Mouse (Mus musculus): ENCODE measurements around the gene Gm6176. TPM values are rescaled to one million over a fixed set of nuclear protein-coding genes. Genes with fewer than 3 reads are reported as not detected.
"Not testable (repeated sequence)": the region's sequence is repeated elsewhere in the genome, so short reads cannot be mapped to it uniquely, and the experiment has no call there.

The Gm6176 gene
- total RNA-seq (2014; fragmentation: Nextera tagmentation) (not detected in 2 replicates), total RNA-seq (2017) (not detected in 2 replicates)

DNA sequence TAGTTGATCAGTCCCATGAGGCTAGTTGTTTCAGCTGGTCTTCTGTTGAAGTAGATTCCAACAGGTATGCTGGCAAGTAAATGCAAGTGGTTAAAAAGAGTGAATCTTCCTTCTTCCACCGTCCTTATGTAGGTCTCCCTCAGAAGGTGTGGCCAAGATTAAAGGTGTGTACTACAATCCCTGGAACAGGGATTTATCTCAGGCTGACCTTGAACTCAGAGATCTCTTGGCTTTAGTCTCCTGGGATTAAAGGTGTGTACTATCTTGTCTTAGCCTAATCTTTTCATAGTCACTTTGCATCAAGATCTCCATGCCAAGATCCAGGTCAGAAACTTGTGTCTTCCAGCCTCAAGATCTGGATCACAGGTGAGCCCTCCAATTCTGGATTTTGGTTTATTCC lies at the start of gene Gm6176:
Gene Gm6176, minus strand, starts transcription at position 101 of the 400 bp plus-strand sequence.
- not testable (repeated sequence) for ATAC-seq (replicated peaks; ENCODE audit: low FRiP score, low TSS enrichment, poor library complexity, severe bottlenecking)

DNA sequence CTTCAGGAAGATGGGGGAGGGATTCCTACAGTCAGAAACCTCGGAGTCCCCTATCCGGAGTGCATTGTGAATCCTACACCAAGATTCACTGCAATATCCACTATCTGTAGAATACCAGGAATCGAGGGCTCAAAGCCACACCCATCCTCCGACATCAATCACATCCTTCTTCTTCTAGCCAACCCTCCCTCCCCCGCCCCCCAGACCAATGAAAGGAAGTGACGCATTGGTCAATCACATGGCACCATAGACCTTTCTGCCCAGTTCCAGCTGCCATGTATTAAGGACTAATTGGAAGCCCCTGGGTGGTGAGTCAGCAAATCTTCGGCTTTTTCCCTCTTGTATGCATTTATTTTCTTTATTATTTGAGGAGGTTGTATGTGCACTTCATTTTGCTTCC lies 12.7 kb upstream of the Gm6176 start, which contains the start of gene Vmn1r139:
Gene Vmn1r139, plus strand, starts transcription at position 301 of the 400 bp plus-strand sequence.
- ATAC-seq (replicated peaks; ENCODE audit: low FRiP score, low TSS enrichment, poor library complexity, severe bottlenecking), result not testable (repeated sequence)

GRCm38 (mm10) chr7:22028797-22029196 lies 27.3 kb downstream of the Gm6176 start, which contains the start of gene Vmn1r138:
Gene Vmn1r138, minus strand, starts transcription at chr7:22028897.
- ATAC-seq (replicated peaks; ENCODE audit: low FRiP score, low TSS enrichment, poor library complexity, severe bottlenecking), result not testable (repeated sequence)

Other genes starting within 250 kb of the Gm6176 start
- gene Vmn1r135, start 224.0 kb downstream of the Gm6176 start, total RNA-seq (2014; fragmentation: Nextera tagmentation), result not detected in 2 replicates
- gene Vmn1r135, start 224.0 kb downstream of the Gm6176 start, total RNA-seq (2017), result not detected in 2 replicates
- not detected in 2 replicates for gene Gm5725, start 212.0 kb downstream of the Gm6176 start, total RNA-seq (2014; fragmentation: Nextera tagmentation)
- gene Gm5725, start 212.0 kb downstream of the Gm6176 start, total RNA-seq (2017), result not detected in 2 replicates
- not detected in 2 replicates for gene Gm5891, start 135.0 kb downstream of the Gm6176 start, total RNA-seq (2014; fragmentation: Nextera tagmentation)
- gene Gm5891, start 135.0 kb downstream of the Gm6176 start, total RNA-seq (2017), result not detected in 2 replicates
- not detected in 2 replicates for gene Vmn1r137, start 61.7 kb downstream of the Gm6176 start, total RNA-seq (2014; fragmentation: Nextera tagmentation)
- not detected in 2 replicates for gene Vmn1r137, start 61.7 kb downstream of the Gm6176 start, total RNA-seq (2017)
- not detected in 2 replicates for gene Vmn1r138, start 27.4 kb downstream of the Gm6176 start, total RNA-seq (2014; fragmentation: Nextera tagmentation)
- gene Vmn1r138, start 27.4 kb downstream of the Gm6176 start, total RNA-seq (2017), result not detected in 2 replicates
- gene Vmn1r139, start 12.8 kb upstream of the Gm6176 start, total RNA-seq (2014; fragmentation: Nextera tagmentation), result not detected in 2 replicates
- gene Vmn1r139, start 12.8 kb upstream of the Gm6176 start, total RNA-seq (2017), result not detected in 2 replicates
- gene Gm16451, start 61.9 kb upstream of the Gm6176 start, total RNA-seq (2014; fragmentation: Nextera tagmentation), result not detected in 2 replicates
- not detected in 2 replicates for gene Gm16451, start 61.9 kb upstream of the Gm6176 start, total RNA-seq (2017)
- not detected in 2 replicates for gene Gm10666, start 78.4 kb upstream of the Gm6176 start, total RNA-seq (2014; fragmentation: Nextera tagmentation)
- not detected in 2 replicates for gene Gm10666, start 78.4 kb upstream of the Gm6176 start, total RNA-seq (2017)
- gene Vmn1r142, start 107.7 kb upstream of the Gm6176 start, total RNA-seq (2014; fragmentation: Nextera tagmentation), result not detected in 2 replicates
- not detected in 2 replicates for gene Vmn1r142, start 107.7 kb upstream of the Gm6176 start, total RNA-seq (2017)
- gene Vmn1r143, start 133.1 kb upstream of the Gm6176 start, total RNA-seq (2014; fragmentation: Nextera tagmentation), result not detected in 2 replicates
- not detected in 2 replicates for gene Vmn1r143, start 133.1 kb upstream of the Gm6176 start, total RNA-seq (2017)
- not detected in 2 replicates for gene Gm8653, start 145.0 kb upstream of the Gm6176 start, total RNA-seq (2014; fragmentation: Nextera tagmentation)
- gene Gm8653, start 145.0 kb upstream of the Gm6176 start, total RNA-seq (2017), result not detected in 2 replicates
- not detected in 2 replicates for gene Gm8453, start 173.2 kb upstream of the Gm6176 start, total RNA-seq (2014; fragmentation: Nextera tagmentation)
- not detected in 2 replicates for gene Gm8453, start 173.2 kb upstream of the Gm6176 start, total RNA-seq (2017)